Mouse (Mus musculus) liver, embryonic 15.5 days (tissue): ENCODE measurements around the gene Gm20532. TPM values are rescaled to one million over a fixed set of nuclear protein-coding genes. Genes with fewer than 3 reads are reported as not detected.
"Not testable (repeated sequence)": the region's sequence is repeated elsewhere in the genome, so short reads cannot be mapped to it uniquely, and the experiment has no call there.

ENCODE experiments used
- ATAC-seq: fragments of 200-750 bp; cut with Nextera tagmentation; 2 replicates; pipeline ENCODE4 v1.8.0; 2017; ENCODE audit warnings: moderate number of reproducible peaks, mild to moderate bottlenecking, moderate library complexity; ENCODE audit not compliant: insufficient read depth
- H3K27ac ChIP-seq: fragments of 300-500 bp; sonication (generic); replicated peaks from 2 replicates; pipeline ENCODE4 v1.5.1; 2015; ENCODE audit warnings: mild to moderate bottlenecking, inconsistent platforms
- H3K27me3 ChIP-seq: fragments of 300-500 bp; sonication (generic); 2 replicates; pipeline ENCODE4 v1.6.1; 2015; ENCODE audit warnings: mild to moderate bottlenecking, inconsistent platforms
- H3K36me3 ChIP-seq: fragments of 300-500 bp; sonication (generic); replicated peaks from 2 replicates; pipeline ENCODE4 v1.6.1; 2015; ENCODE audit warnings: moderate library complexity, mild to moderate bottlenecking, inconsistent platforms
- H3K4me1 ChIP-seq: fragments of 300-500 bp; sonication (generic); replicated peaks from 2 replicates; pipeline ENCODE4 v1.6.1; 2015; ENCODE audit warnings: inconsistent platforms
- H3K4me2 ChIP-seq: fragments of 300-500 bp; sonication (generic); 2 replicates; pipeline ENCODE4 v1.6.1; 2015; ENCODE audit warnings: moderate library complexity, mild to moderate bottlenecking, inconsistent platforms
- H3K4me3 ChIP-seq: fragments of 300-500 bp; sonication (generic); replicated peaks from 2 replicates; pipeline ENCODE4 v1.5.1; 2015; ENCODE audit warnings: mild to moderate bottlenecking, inconsistent platforms
- H3K9ac ChIP-seq: fragments of 300-500 bp; sonication (generic); 2 replicates; pipeline ENCODE4 v1.6.1; 2015; ENCODE audit warnings: moderate library complexity, mild to moderate bottlenecking, inconsistent platforms
- H3K9me3 ChIP-seq: fragments of 300-500 bp; sonication (generic); replicated peaks from 2 replicates; pipeline ENCODE4 v1.6.1; 2016; ENCODE audit warnings: inconsistent platforms
- WGBS: fragments of 180-500 bp; shearing (Covaris S2); methylation state at CpG from one replicate; pipeline ENCODE4 v1.1.7; 2015; ENCODE audit warnings: mixed read lengths; ENCODE audit not compliant: insufficient replicate concordance; 5-methylcytosine and 5-hydroxymethylcytosine counted together
- polyA plus RNA-seq: library from polyadenylated mRNA; unstranded; fragments of >200 nt; fragmentation: Nextera tagmentation; extraction: Ambion mirVana; gene quantifications from 2 replicates; pipeline ENCODE4 v1.2.1, GENCODE M21; 2015

Gm20532 gene
- polyA plus RNA-seq, 1 experiment from 2014 or later = not detected

GRCm38 (mm10) chr2:26646643-26647293 lies 60.3 kb downstream of the Gm20532 start:
- Histone ChIP-seq H3K4me2 (no peak overlapping the region), H3K36me3 (no peaks in the 10 kb centered on the region), H3K9me3 (no peaks in the 10 kb centered on the region), H3K27ac (no peak overlapping the region), H3K9ac (no peak overlapping the region), H3K27me3 (no peaks in the 10 kb centered on the region), H3K4me3 (no peak overlapping the region), H3K4me1 (0 out of 2 replicates have a peak, but pooled peaks cover 3% of the 10 kb centered on the region)
- 3% methylated on average over 3 of the region's 3 CpGs for WGBS
- peak; percentile 80 for ATAC-seq

DNA sequence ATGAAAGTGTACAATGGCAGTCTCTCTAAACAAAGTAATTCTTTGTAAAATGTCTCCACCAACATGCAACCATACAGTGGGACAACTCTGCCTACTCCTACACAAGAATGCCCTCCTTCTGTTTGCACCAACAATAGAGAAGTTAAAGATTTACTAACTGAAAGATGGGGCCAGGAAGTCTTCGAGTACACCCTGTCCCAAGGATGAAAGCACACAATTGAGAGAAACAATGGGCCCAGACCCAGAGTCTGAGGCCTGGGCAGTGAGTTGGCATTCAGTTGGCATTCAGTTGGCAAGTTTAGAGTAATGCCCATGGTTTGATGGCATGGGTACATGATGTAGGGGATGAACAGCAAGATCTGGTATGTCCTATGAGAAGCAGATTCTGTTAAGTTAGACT lies 68.2 kb downstream of the Gm20532 start:
- no peaks in the 10 kb centered on the region for H3K27me3 ChIP-seq
- no peaks in the 10 kb centered on the region for H3K36me3 ChIP-seq
- H3K27ac ChIP-seq = no peak overlapping the region
- ATAC-seq = no peak
- no peak overlapping the region for H3K9ac ChIP-seq
- H3K4me3 ChIP-seq = no peak overlapping the region
- no peaks in the 10 kb centered on the region for H3K4me1 ChIP-seq
- no peak overlapping the region for H3K4me2 ChIP-seq
- 13% methylated on average over 1 of the region's 1 CpGs for WGBS
- no peaks in the 10 kb centered on the region for H3K9me3 ChIP-seq

GRCm38 (mm10) chr2:26657426-26657825 lies 71.0 kb downstream of the Gm20532 start:
- H3K27me3 ChIP-seq = peaks cover 13% of the 10 kb centered on the region
- no peaks in the 10 kb centered on the region for H3K4me1 ChIP-seq
- no peaks in the 10 kb centered on the region for H3K36me3 ChIP-seq
- ATAC-seq = no peak
- H3K9ac ChIP-seq = no peak overlapping the region
- H3K4me3 ChIP-seq = no peak overlapping the region
- no peaks in the 10 kb centered on the region for H3K9me3 ChIP-seq
- H3K4me2 ChIP-seq = no peak overlapping the region
- WGBS = 57% methylated on average over 2 of the region's 2 CpGs
- no peak overlapping the region for H3K27ac ChIP-seq

- Histone ChIP-seq H3K27ac (no peak overlapping the region), H3K9me3 (no peaks in the 10 kb centered on the region), H3K4me1 (no peaks in the 10 kb centered on the region), H3K9ac (no peak overlapping the region), H3K4me3 (no peak overlapping the region), H3K36me3 (no peaks in the 10 kb centered on the region), H3K27me3 (peaks cover 20% of the 10 kb centered on the region), H3K4me2 (peak overlapping the region; percentile 44; the same call in 1 of the 2 replicates)
- no peak for ATAC-seq
- 1% methylated on average over 14 of the region's 20 CpGs for WGBS
These were observed 74.8 kb downstream of the Gm20532 start for GRCm38 (mm10) chr2:26661143-26661752.

DNA sequence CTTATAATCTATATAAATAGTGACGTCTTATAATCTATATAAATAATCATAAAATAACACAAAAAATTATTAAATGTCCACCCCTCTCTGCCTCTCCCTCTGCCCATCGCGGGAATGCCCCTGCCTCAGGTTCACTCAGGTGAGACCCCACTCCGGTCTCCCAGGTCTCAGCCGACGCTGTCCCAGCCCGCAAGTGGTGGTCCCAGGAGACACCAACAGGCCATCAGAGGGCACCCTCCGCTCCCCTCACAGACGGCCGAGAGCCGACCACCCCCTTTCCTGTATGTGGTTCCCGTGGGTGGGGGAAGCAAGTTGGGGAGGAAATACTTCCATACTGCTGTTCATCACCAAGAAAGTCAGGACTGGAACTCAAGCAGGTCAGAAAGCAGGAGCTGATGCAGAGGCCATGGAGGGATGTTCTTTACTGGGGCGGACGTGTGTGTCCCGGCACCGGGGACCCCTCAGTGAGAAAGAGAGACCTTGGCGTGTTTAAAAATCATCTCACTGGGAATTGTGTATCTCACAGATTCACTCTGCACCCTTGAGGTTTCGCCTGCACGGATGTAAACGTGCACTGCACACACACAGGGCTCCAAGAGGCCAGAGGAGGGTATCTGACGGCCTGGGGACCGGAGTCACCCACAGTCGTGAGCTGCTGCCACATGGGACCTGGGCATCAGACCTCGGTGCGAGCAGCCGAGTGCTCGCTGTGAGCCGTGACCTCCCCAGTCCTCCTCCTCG lies 75.5 kb downstream of the Gm20532 start:
- 37% methylated on average over 29 of the region's 29 CpGs for WGBS
- no peak overlapping the region for H3K27ac ChIP-seq
- no peak for ATAC-seq
- no peaks in the 10 kb centered on the region for H3K9me3 ChIP-seq
- peak overlapping the region; percentile 44; the same call in 1 of the 2 replicates for H3K4me2 ChIP-seq
- H3K4me1 ChIP-seq = no peaks in the 10 kb centered on the region
- H3K4me3 ChIP-seq = no peak overlapping the region
- no peak overlapping the region for H3K9ac ChIP-seq
- peaks cover 20% of the 10 kb centered on the region for H3K27me3 ChIP-seq
- no peaks in the 10 kb centered on the region for H3K36me3 ChIP-seq

- H3K36me3 ChIP-seq = no peaks in the 10 kb centered on the region
- H3K4me3 ChIP-seq = no peak overlapping the region
- WGBS = 60% methylated on average over 13 of the region's 13 CpGs
- no peak overlapping the region for H3K9ac ChIP-seq
- no peaks in the 10 kb centered on the region for H3K9me3 ChIP-seq
- H3K27me3 ChIP-seq = peaks cover 20% of the 10 kb centered on the region
- no peak for ATAC-seq
- no peak overlapping the region for H3K27ac ChIP-seq
- H3K4me1 ChIP-seq = no peaks in the 10 kb centered on the region
- H3K4me2 ChIP-seq = no peak overlapping the region
These were observed 76.1 kb downstream of the Gm20532 start for GRCm38 (mm10) chr2:26662509-26662882.

DNA sequence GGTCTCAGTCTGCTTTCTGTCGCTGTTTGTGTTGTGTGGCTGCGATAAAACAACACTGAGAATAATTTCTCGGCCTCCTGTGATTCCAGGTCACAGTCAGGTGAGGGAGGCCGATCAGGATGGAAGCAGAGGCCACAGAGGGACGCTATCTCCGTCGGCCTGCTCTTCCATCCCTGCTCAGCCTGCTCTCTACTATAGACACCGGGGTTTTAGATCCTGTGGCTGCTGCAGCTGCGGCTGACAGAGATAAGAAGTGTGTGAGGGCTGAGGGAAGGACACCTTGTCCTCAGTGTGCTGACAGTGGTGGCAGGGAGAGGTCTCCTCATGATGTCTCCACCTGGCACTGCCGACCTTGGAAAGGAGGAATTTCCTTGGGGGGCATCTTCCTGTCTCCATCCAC lies 76.7 kb downstream of the Gm20532 start:
- ATAC-seq = no peak

DNA sequence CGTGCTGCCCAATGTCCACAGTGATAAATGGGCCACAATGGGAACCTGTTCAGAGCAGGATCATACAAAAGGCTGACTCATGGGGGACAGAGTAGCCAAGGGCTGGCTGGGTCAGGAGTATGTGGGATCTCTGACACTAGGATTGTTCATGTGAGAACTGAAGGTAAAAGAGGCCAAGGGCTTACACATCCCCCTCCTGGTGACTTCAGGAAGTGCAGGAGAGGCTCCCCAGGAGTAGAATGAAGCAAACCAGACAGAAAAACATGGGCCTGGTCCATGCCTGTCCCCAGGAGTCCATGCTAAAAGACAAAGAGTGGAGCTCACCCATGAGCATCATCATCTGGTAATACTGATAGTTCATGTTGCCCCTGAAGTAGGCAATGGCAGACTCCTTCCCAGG lies 77.1 kb downstream of the Gm20532 start:
- H3K9me3 ChIP-seq, H3K27ac ChIP-seq, H3K4me2 ChIP-seq, ATAC-seq, H3K4me3 ChIP-seq, H3K9ac ChIP-seq, H3K36me3 ChIP-seq, H3K4me1 ChIP-seq: not testable (repeated sequence)
- H3K27me3 ChIP-seq = peaks cover 20% of the 10 kb centered on the region
- 66% methylated on average over 1 of the region's 1 CpGs for WGBS

More for the DNA sequence above, 76.7 kb downstream of the Gm20532 start:
- Histone ChIP-seq H3K9me3 (no peaks in the 10 kb centered on the region), H3K4me2 (no peak overlapping the region), H3K9ac (no peak overlapping the region), H3K27me3 (peaks cover 20% of the 10 kb centered on the region), H3K4me3 (no peak overlapping the region), H3K36me3 (no peaks in the 10 kb centered on the region), H3K4me1 (no peaks in the 10 kb centered on the region), H3K27ac (no peak overlapping the region)
- WGBS = 42% methylated on average over 10 of the region's 10 CpGs

DNA sequence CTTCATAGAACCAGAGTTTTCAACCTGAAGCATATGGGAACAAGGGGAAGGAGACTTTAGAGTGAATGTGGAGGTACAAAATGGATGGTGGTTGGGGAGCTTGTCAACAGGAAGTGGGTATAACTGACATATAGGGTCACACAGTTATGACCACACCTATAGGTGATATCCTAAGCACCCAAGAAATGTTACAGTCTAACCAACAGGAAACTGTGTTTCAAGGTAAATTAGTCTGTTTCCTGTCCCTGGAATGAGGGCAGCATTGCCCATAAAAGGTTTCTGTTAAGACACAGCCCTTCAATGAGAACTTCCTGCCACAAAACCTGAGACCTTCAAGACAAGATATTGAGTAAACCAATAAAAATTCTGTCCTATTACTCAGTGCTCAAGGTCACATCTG lies 82.3 kb downstream of the Gm20532 start:
- H3K4me2 ChIP-seq = no peak overlapping the region
- H3K4me1 ChIP-seq = no peaks in the 10 kb centered on the region
- no peaks in the 10 kb centered on the region for H3K27me3 ChIP-seq
- ATAC-seq = no peak
- H3K4me3 ChIP-seq = no peak overlapping the region
- no peak overlapping the region for H3K9ac ChIP-seq
- H3K27ac ChIP-seq = no peak overlapping the region
- H3K9me3 ChIP-seq = no peaks in the 10 kb centered on the region
- H3K36me3 ChIP-seq = no peaks in the 10 kb centered on the region

GRCm38 (mm10) chr2:26671182-26671581 lies 84.7 kb downstream of the Gm20532 start, which contains the start of gene Lcn4:
Lcn4 (minus strand) TSS chr2:26671282.
- Histone ChIP-seq H3K9ac (no peak within 1 kb of the TSS), H3K27ac (no peak within 1 kb of the TSS), H3K36me3 (no peaks in the 10 kb centered on the region), H3K9me3 (no peaks in the 10 kb centered on the region), H3K27me3 (no peaks in the 10 kb centered on the region), H3K4me3 (no peak within 1 kb of the TSS), H3K4me1 (no peaks in the 10 kb centered on the region), H3K4me2 (no peak within 1 kb of the TSS)
- no peak for ATAC-seq
- 78% methylated on average over 3 of the region's 3 CpGs for WGBS
